Mouse (Mus musculus) forebrain, embryonic 12.5 days (tissue): ENCODE measurements around the gene Lime1. TPM values are rescaled to one million over a fixed set of nuclear protein-coding genes. Genes with fewer than 3 reads are reported as not detected.
A peak's percentile ranks its signal among the peaks of the same experiment; 100 is the strongest.

ENCODE experiments used
- ATAC-seq: fragments of 200-750 bp; cut with Nextera tagmentation; 2 replicates; pipeline ENCODE4 v1.8.0; 2017; ENCODE audit warnings: moderate TSS enrichment; ENCODE audit not compliant: low FRiP score
- H3K27ac ChIP-seq: fragments of 300-500 bp; sonication (generic); 2 replicates; pipeline ENCODE4 v1.5.1; 2016; ENCODE audit warnings: mild to moderate bottlenecking
- H3K27me3 ChIP-seq: fragments of 300-500 bp; sonication (generic); 2 replicates; pipeline ENCODE4 v1.6.1; 2016; ENCODE audit warnings: mild to moderate bottlenecking
- H3K36me3 ChIP-seq: fragments of 300-500 bp; sonication (generic); replicated peaks from 2 replicates; pipeline ENCODE4 v1.6.1; 2016; ENCODE audit warnings: mild to moderate bottlenecking
- H3K4me1 ChIP-seq: fragments of 300-500 bp; sonication (generic); 2 replicates; pipeline ENCODE4 v1.6.1; 2016
- H3K4me2 ChIP-seq: fragments of 300-500 bp; sonication (generic); 2 replicates; pipeline ENCODE4 v1.6.1; 2016; ENCODE audit warnings: mild to moderate bottlenecking, moderate library complexity
- H3K4me3 ChIP-seq: fragments of 300-500 bp; sonication (generic); replicated peaks from 2 replicates; pipeline ENCODE4 v1.5.1; 2016; ENCODE audit warnings: mild to moderate bottlenecking
- H3K9ac ChIP-seq: fragments of 300-500 bp; sonication (generic); 2 replicates; pipeline ENCODE4 v1.6.1; 2016; ENCODE audit warnings: mild to moderate bottlenecking
- H3K9me3 ChIP-seq: fragments of 300-500 bp; sonication (generic); 2 replicates; pipeline ENCODE4 v1.6.1; 2016
- WGBS: fragments of 180-500 bp; shearing (Covaris S2); methylation state at CpG from one replicate; pipeline ENCODE4 v1.1.7; 2016; 5-methylcytosine and 5-hydroxymethylcytosine counted together
- polyA plus RNA-seq: library from polyadenylated mRNA; unstranded; fragments of >200 nt; fragmentation: Nextera tagmentation; extraction: Ambion mirVana; gene quantifications from 2 replicates; pipeline ENCODE4 v1.2.1, GENCODE M21; 2016

Lime1 gene
- polyA plus RNA-seq, 1 experiment from 2014 or later, result 34.5 TPM

GRCm38 (mm10) chr2:181394086-181394485, 14.2 kb downstream of the Lime1 start:
- Histone ChIP-seq H3K27ac (no peak overlapping the region), H3K4me2 (no peak overlapping the region), H3K9me3 (no peaks in the 10 kb centered on the region), H3K9ac (no peak overlapping the region), H3K4me1 (no peaks in the 10 kb centered on the region), H3K27me3 (no peaks in the 10 kb centered on the region), H3K36me3 (peaks cover 20% of the 10 kb centered on the region), H3K4me3 (no peak overlapping the region)
- no peak for ATAC-seq
- 93% methylated on average over 3 of the region's 3 CpGs for WGBS

GRCm38 (mm10) chr2:181397207-181397761, 17.4 kb downstream of the Lime1 start:
- no peak overlapping the region for H3K27ac ChIP-seq
- ATAC-seq, result no peak
- 78% methylated on average over 5 of the region's 5 CpGs for WGBS

GRCm38 (mm10) chr2:181401497-181401896, 21.6 kb downstream of the Lime1 start:
- no peak overlapping the region for H3K4me2 ChIP-seq
- no peaks in the 10 kb centered on the region for H3K36me3 ChIP-seq
- no peaks in the 10 kb centered on the region for H3K9me3 ChIP-seq
- no peak overlapping the region for H3K9ac ChIP-seq
- H3K27me3 ChIP-seq, result no peaks in the 10 kb centered on the region
- peaks cover 3% of the 10 kb centered on the region; the same call in 1 of the 2 replicates for H3K4me1 ChIP-seq
- WGBS, result 30% methylated on average over 1 of the region's 1 CpGs
- no peak overlapping the region for H3K4me3 ChIP-seq
- no peak for ATAC-seq
- H3K27ac ChIP-seq, result no peak overlapping the region

More at GRCm38 (mm10) chr2:181397207-181397761, 17.4 kb downstream of the Lime1 start:
- Histone ChIP-seq H3K9me3 (no peaks in the 10 kb centered on the region), H3K9ac (no peak overlapping the region), H3K4me2 (no peak overlapping the region), H3K27me3 (no peaks in the 10 kb centered on the region), H3K36me3 (peaks cover 11% of the 10 kb centered on the region; the same call in 1 of the 2 replicates), H3K4me3 (no peak overlapping the region), H3K4me1 (peaks cover 3% of the 10 kb centered on the region; the same call in 1 of the 2 replicates)

GRCm38 (mm10) chr2:181403722-181404121, 23.8 kb downstream of the Lime1 start:
- Histone ChIP-seq H3K4me3 (no peak overlapping the region), H3K4me2 (no peak overlapping the region), H3K36me3 (peaks cover 3% of the 10 kb centered on the region; the same call in 1 of the 2 replicates), H3K27ac (no peak overlapping the region), H3K9ac (no peak overlapping the region), H3K27me3 (no peaks in the 10 kb centered on the region), H3K9me3 (no peaks in the 10 kb centered on the region), H3K4me1 (peaks cover 3% of the 10 kb centered on the region; the same call in 1 of the 2 replicates)
- ATAC-seq, result no peak
- WGBS, result 94% methylated on average over 3 of the region's 3 CpGs

GRCm38 (mm10) chr2:181409643-181410042, 29.8 kb downstream of the Lime1 start:
- Histone ChIP-seq H3K4me3 (no peak overlapping the region), H3K4me1 (peaks cover 9% of the 10 kb centered on the region; the same call in 1 of the 2 replicates), H3K27ac (no peak overlapping the region), H3K9ac (no peak overlapping the region), H3K4me2 (no peak overlapping the region), H3K9me3 (no peaks in the 10 kb centered on the region), H3K36me3 (peaks cover 3% of the 10 kb centered on the region; the same call in 1 of the 2 replicates), H3K27me3 (no peaks in the 10 kb centered on the region)
- no peak for ATAC-seq
- WGBS, result 90% methylated on average over 7 of the region's 7 CpGs

GRCm38 (mm10) chr2:181410760-181411473, 31.0 kb downstream of the Lime1 start:
- H3K4me2 ChIP-seq, result no peak overlapping the region
- H3K9ac ChIP-seq, result no peak overlapping the region
- H3K4me1 ChIP-seq, result peaks cover 9% of the 10 kb centered on the region; the same call in 1 of the 2 replicates
- peak overlapping the region; percentile 70 for H3K27ac ChIP-seq
- no peaks in the 10 kb centered on the region for H3K9me3 ChIP-seq
- 32% methylated on average over 4 of the region's 4 CpGs for WGBS
- H3K27me3 ChIP-seq, result no peaks in the 10 kb centered on the region
- no peak overlapping the region for H3K4me3 ChIP-seq
- peaks cover 3% of the 10 kb centered on the region; the same call in 1 of the 2 replicates for H3K36me3 ChIP-seq
- peak; percentile 77 for ATAC-seq

GRCm38 (mm10) chr2:181413141-181413540, 33.3 kb downstream of the Lime1 start:
- no peak for ATAC-seq
- Histone ChIP-seq H3K9ac (no peak overlapping the region), H3K36me3 (no peaks in the 10 kb centered on the region), H3K9me3 (no peaks in the 10 kb centered on the region), H3K4me2 (no peak overlapping the region), H3K27ac (no peak overlapping the region), H3K4me3 (no peak overlapping the region), H3K4me1 (peaks cover 9% of the 10 kb centered on the region; the same call in 1 of the 2 replicates), H3K27me3 (no peaks in the 10 kb centered on the region)
- WGBS, result 58% methylated on average over 2 of the region's 2 CpGs

GRCm38 (mm10) chr2:181415945-181416344, 36.1 kb downstream of the Lime1 start:
- H3K4me3 ChIP-seq, result no peak overlapping the region
- H3K4me1 ChIP-seq, result peaks cover 4% of the 10 kb centered on the region; the same call in 1 of the 2 replicates
- H3K4me2 ChIP-seq, result no peak overlapping the region
- no peak for ATAC-seq
- no peaks in the 10 kb centered on the region for H3K9me3 ChIP-seq
- H3K9ac ChIP-seq, result no peak overlapping the region
- H3K27me3 ChIP-seq, result no peaks in the 10 kb centered on the region
- 69% methylated on average over 3 of the region's 3 CpGs for WGBS
- H3K36me3 ChIP-seq, result no peaks in the 10 kb centered on the region
- H3K27ac ChIP-seq, result no peak overlapping the region

GRCm38 (mm10) chr2:181419359-181419758, 39.5 kb downstream of the Lime1 start:
- WGBS, result 85% methylated on average over 7 of the region's 7 CpGs
- no peak for ATAC-seq
- H3K4me3 ChIP-seq, result no peak overlapping the region
- H3K27me3 ChIP-seq, result no peaks in the 10 kb centered on the region
- H3K4me1 ChIP-seq, result no peaks in the 10 kb centered on the region
- H3K36me3 ChIP-seq, result peaks cover 22% of the 10 kb centered on the region
- no peak overlapping the region for H3K27ac ChIP-seq
- H3K9me3 ChIP-seq, result no peaks in the 10 kb centered on the region
- H3K4me2 ChIP-seq, result no peak overlapping the region
- H3K9ac ChIP-seq, result no peak overlapping the region

- no peak for ATAC-seq
- 92% methylated on average over 4 of the region's 4 CpGs for WGBS
- Histone ChIP-seq H3K27ac (no peak overlapping the region), H3K4me1 (no peaks in the 10 kb centered on the region), H3K9ac (no peak overlapping the region), H3K9me3 (no peaks in the 10 kb centered on the region), H3K27me3 (no peaks in the 10 kb centered on the region), H3K4me2 (no peak overlapping the region), H3K36me3 (peaks cover 22% of the 10 kb centered on the region), H3K4me3 (no peak overlapping the region)
Measured at GRCm38 (mm10) chr2:181420426-181420825, 40.5 kb downstream of the Lime1 start.

- no peak for ATAC-seq
- Histone ChIP-seq H3K27me3 (no peaks in the 10 kb centered on the region), H3K9me3 (no peaks in the 10 kb centered on the region), H3K4me1 (no peaks in the 10 kb centered on the region), H3K9ac (no peak overlapping the region), H3K4me2 (no peak overlapping the region), H3K27ac (no peak overlapping the region), H3K36me3 (peaks cover 22% of the 10 kb centered on the region), H3K4me3 (no peak overlapping the region)
- 85% methylated on average over 4 of the region's 4 CpGs for WGBS
Measured at GRCm38 (mm10) chr2:181420903-181421638, 41.2 kb downstream of the Lime1 start.

GRCm38 (mm10) chr2:181423834-181424233, 44.0 kb downstream of the Lime1 start:
- no peak for ATAC-seq
- no peak overlapping the region for H3K27ac ChIP-seq
- H3K9me3 ChIP-seq, result no peaks in the 10 kb centered on the region
- 93% methylated on average over 9 of the region's 9 CpGs for WGBS
- H3K4me1 ChIP-seq, result no peaks in the 10 kb centered on the region
- no peak overlapping the region for H3K4me3 ChIP-seq
- H3K36me3 ChIP-seq, result peaks cover 22% of the 10 kb centered on the region
- no peak overlapping the region for H3K9ac ChIP-seq
- no peak overlapping the region for H3K4me2 ChIP-seq
- no peaks in the 10 kb centered on the region for H3K27me3 ChIP-seq
